Mouse (Mus musculus): ENCODE data around the gene Agmo. TPM values are rescaled to one million over a fixed set of nuclear protein-coding genes. Genes with fewer than 3 reads are reported as not detected.

The Agmo gene
- polyA plus RNA-seq (2014; fragmentation: Nextera tagmentation; extraction: Ambion mirVana), result 0.21 TPM in 1 of 2 replicates, not detected in the other

DNA sequence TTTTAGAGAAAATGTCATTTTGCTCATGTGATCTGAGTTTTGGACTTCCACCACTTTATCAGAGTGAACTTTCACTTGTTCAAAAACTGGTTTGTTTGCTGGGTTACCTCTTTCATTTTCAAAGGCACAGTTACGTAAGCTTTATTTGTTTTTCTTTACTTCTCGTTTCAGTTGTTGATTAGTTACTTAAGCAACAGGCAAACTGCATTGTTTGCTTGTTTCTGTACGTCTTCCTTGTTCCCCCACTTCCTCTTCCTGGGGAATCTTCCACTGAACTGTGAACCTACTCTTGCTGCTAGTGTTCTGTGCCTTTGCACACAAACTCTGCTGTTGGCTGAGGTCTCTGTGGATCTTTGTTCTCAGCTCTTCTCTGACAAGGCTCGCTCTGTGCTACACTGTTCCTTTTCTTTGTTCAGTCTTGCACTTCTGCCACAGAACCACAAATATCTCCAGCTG lies at the start of gene Agmo:
TSS of gene Agmo (plus strand) at position 76 of the 456 bp plus-strand sequence.
- H3K4me2 ChIP-seq, result no peak within 1 kb of the TSS
- no peak for ATAC-seq (replicated peaks; ENCODE audit: insufficient number of reproducible peaks, low FRiP score, low TSS enrichment)
- H3K4me3 ChIP-seq (ENCODE audit: low read depth, low read length), result no peak within 1 kb of the TSS
- no peaks in the 10 kb centered on the region for H3K9me3 ChIP-seq (replicated peaks; ENCODE audit: control insufficient read depth, low read length)
- H3K9ac ChIP-seq (ENCODE audit: low read depth, low read length), result no peak within 1 kb of the TSS
- H3K27ac ChIP-seq (ENCODE audit: low read depth, low read length), result no peak within 1 kb of the TSS
- no peaks in the 10 kb centered on the region for H3K27me3 ChIP-seq (ENCODE audit: control insufficient read depth, insufficient read depth, low read length)
- H3K4me1 ChIP-seq (ENCODE audit: control insufficient read depth, insufficient read depth, low read length), result no peaks in the 10 kb centered on the region
- 55% methylated on average over 4 of the region's 4 CpGs for WGBS (ENCODE audit: insufficient replicate concordance)
- no peaks in the 10 kb centered on the region for H3K36me3 ChIP-seq (ENCODE audit: control insufficient read depth, insufficient read depth, low read length)

- H3K27ac ChIP-seq (ENCODE audit: low read depth, low read length), result no peak overlapping the region
- H3K4me1 ChIP-seq (ENCODE audit: control insufficient read depth, insufficient read depth, low read length), result no peaks in the 10 kb centered on the region
- no peak overlapping the region for H3K4me2 ChIP-seq
- no peak for ATAC-seq (replicated peaks; ENCODE audit: insufficient number of reproducible peaks, low FRiP score, low TSS enrichment)
- no peak overlapping the region for H3K4me3 ChIP-seq (ENCODE audit: low read depth, low read length)
- no peaks in the 10 kb centered on the region for H3K36me3 ChIP-seq (ENCODE audit: control insufficient read depth, insufficient read depth, low read length)
- H3K9ac ChIP-seq (ENCODE audit: low read depth, low read length), result no peak overlapping the region
- no peaks in the 10 kb centered on the region for H3K9me3 ChIP-seq (replicated peaks; ENCODE audit: control insufficient read depth, low read length)
- no peaks in the 10 kb centered on the region for H3K27me3 ChIP-seq (ENCODE audit: control insufficient read depth, insufficient read depth, low read length)
- WGBS (ENCODE audit: insufficient replicate concordance), result 64% methylated on average over 1 of the region's 1 CpGs
Measured at GRCm38 (mm10) chr12:37231119-37231518, 10.3 kb upstream of the Agmo start.

DNA sequence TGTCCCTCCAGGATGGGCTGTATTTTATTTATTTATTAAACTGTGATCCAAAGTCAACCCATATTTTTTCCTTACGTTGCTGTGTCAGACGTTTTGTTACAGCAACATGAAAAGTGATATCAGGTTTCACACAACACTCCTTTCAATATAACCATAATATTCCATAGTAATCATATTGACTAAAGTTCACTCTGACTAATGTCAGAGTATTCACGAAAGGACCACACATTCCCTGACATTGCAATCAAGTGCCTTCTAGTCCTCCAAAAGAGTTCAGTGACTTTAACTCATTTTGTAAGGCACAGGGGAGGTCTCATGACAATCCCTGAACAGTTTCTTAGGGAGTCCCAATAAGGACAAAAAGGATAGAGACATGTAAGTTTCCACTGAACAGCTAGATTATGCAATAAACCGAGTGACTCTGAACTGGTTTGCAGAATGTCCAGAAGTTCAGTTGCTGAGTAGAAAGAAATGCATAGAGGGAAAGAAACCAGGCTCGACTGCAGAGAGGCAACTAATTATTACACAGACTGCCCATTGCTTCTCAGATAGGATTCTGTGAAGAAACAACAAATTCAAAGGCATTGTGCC lies 371 bp upstream of the Agmo start:
- no peak for ATAC-seq (replicated peaks; ENCODE audit: insufficient number of reproducible peaks, low FRiP score, low TSS enrichment)

DNA sequence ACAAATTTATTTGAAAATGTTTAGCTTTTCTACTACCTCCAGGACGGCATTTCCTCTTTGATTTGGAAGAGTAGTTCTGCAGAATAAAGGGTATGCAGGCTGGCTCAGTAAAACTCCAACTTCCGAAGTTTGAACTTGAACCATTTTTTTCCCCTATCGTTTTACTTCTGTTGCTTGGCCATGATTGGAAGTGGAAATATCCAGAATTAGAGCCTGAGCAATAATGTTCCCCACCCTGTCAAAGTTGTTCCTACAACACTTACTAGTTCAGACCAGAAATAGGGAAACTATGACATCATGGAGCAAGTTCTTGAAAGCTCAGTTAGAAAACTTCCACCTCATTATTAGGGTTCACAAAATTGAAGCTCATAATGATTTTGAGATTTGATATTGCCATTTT lies 1.0 kb downstream of the Agmo start:
- no peaks in the 10 kb centered on the region for H3K4me1 ChIP-seq (ENCODE audit: control insufficient read depth, insufficient read depth, low read length)
- H3K4me3 ChIP-seq (ENCODE audit: low read depth, low read length), result no peak overlapping the region
- 67% methylated on average over 3 of the region's 3 CpGs for WGBS (ENCODE audit: insufficient replicate concordance)
- no peak for ATAC-seq (replicated peaks; ENCODE audit: insufficient number of reproducible peaks, low FRiP score, low TSS enrichment)
- no peak overlapping the region for H3K4me2 ChIP-seq
- H3K36me3 ChIP-seq (ENCODE audit: control insufficient read depth, insufficient read depth, low read length), result no peaks in the 10 kb centered on the region
- no peak overlapping the region for H3K9ac ChIP-seq (ENCODE audit: low read depth, low read length)
- no peak overlapping the region for H3K27ac ChIP-seq (ENCODE audit: low read depth, low read length)
- H3K9me3 ChIP-seq (replicated peaks; ENCODE audit: control insufficient read depth, low read length), result no peaks in the 10 kb centered on the region
- no peaks in the 10 kb centered on the region for H3K27me3 ChIP-seq (ENCODE audit: control insufficient read depth, insufficient read depth, low read length)

More for the DNA sequence above, 371 bp upstream of the Agmo start:
- H3K36me3 ChIP-seq (ENCODE audit: control insufficient read depth, insufficient read depth, low read length), result no peaks in the 10 kb centered on the region
- no peaks in the 10 kb centered on the region for H3K27me3 ChIP-seq (ENCODE audit: control insufficient read depth, insufficient read depth, low read length)
- H3K4me3 ChIP-seq (ENCODE audit: low read depth, low read length), result no peak overlapping the region
- WGBS (ENCODE audit: insufficient replicate concordance), result 69% methylated on average over 5 of the region's 5 CpGs
- H3K27ac ChIP-seq (ENCODE audit: low read depth, low read length), result no peak overlapping the region
- H3K9ac ChIP-seq (ENCODE audit: low read depth, low read length), result no peak overlapping the region
- no peaks in the 10 kb centered on the region for H3K9me3 ChIP-seq (replicated peaks; ENCODE audit: control insufficient read depth, low read length)
- H3K4me1 ChIP-seq (ENCODE audit: control insufficient read depth, insufficient read depth, low read length), result no peaks in the 10 kb centered on the region
- no peak overlapping the region for H3K4me2 ChIP-seq

DNA sequence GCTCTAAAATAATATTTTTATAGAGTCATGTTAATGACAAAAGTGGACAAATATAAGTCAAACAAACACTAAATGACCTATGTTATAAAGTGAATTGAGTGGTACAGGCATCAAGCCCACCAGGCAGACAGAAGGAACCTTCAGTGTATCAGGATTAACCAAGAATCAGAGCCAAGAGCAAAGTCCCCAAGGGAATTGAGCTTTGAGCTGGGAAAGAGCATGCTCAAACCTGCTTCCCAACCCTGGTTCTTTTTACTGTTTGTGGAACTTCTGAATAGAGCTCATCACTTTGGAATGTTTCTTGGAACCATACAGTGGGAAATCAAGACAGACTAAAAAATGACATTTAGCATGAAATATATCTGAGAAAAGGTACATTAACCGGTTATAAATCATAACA lies 3.4 kb downstream of the Agmo start:
- Histone ChIP-seq H3K9me3 (replicated peaks; ENCODE audit: control insufficient read depth, low read length) (no peaks in the 10 kb centered on the region), H3K9ac (ENCODE audit: low read depth, low read length) (no peak overlapping the region), H3K27ac (ENCODE audit: low read depth, low read length) (no peak overlapping the region), H3K4me3 (ENCODE audit: low read depth, low read length) (no peak overlapping the region), H3K27me3 (ENCODE audit: control insufficient read depth, insufficient read depth, low read length) (no peaks in the 10 kb centered on the region), H3K36me3 (ENCODE audit: control insufficient read depth, insufficient read depth, low read length) (no peaks in the 10 kb centered on the region), H3K4me2 (no peak overlapping the region), H3K4me1 (ENCODE audit: control insufficient read depth, insufficient read depth, low read length) (no peaks in the 10 kb centered on the region)
- 72% methylated on average over 1 of the region's 1 CpGs for WGBS (ENCODE audit: insufficient replicate concordance)
- no peak for ATAC-seq (replicated peaks; ENCODE audit: insufficient number of reproducible peaks, low FRiP score, low TSS enrichment)

DNA sequence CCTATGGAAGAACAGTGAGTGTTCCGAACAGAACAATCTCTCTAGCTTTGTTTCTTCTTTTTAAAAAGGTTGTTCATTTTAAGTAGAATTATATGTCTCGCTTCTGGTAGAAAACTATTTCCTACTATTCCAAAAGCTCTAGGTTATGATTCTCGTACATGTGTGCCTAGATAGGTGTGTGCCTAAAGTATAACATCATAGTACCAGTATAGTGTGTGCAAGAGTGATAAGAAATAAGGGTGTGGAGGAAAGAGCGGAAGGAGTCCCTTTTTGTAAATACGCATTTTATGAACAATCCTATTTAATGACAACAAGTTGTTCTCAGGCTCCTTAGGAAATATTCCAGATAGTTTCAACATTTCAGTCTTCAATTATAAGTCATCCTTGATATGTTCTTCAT lies 10.2 kb downstream of the Agmo start:
- Histone ChIP-seq H3K36me3 (ENCODE audit: control insufficient read depth, insufficient read depth, low read length) (no peaks in the 10 kb centered on the region), H3K4me3 (ENCODE audit: low read depth, low read length) (no peak overlapping the region), H3K4me2 (no peak overlapping the region), H3K9me3 (replicated peaks; ENCODE audit: control insufficient read depth, low read length) (no peaks in the 10 kb centered on the region), H3K9ac (ENCODE audit: low read depth, low read length) (no peak overlapping the region), H3K4me1 (ENCODE audit: control insufficient read depth, insufficient read depth, low read length) (no peaks in the 10 kb centered on the region), H3K27me3 (ENCODE audit: control insufficient read depth, insufficient read depth, low read length) (no peaks in the 10 kb centered on the region), H3K27ac (ENCODE audit: low read depth, low read length) (no peak overlapping the region)
- WGBS (ENCODE audit: insufficient replicate concordance), result 86% methylated on average over 5 of the region's 5 CpGs
- ATAC-seq (replicated peaks; ENCODE audit: insufficient number of reproducible peaks, low FRiP score, low TSS enrichment), result no peak

DNA sequence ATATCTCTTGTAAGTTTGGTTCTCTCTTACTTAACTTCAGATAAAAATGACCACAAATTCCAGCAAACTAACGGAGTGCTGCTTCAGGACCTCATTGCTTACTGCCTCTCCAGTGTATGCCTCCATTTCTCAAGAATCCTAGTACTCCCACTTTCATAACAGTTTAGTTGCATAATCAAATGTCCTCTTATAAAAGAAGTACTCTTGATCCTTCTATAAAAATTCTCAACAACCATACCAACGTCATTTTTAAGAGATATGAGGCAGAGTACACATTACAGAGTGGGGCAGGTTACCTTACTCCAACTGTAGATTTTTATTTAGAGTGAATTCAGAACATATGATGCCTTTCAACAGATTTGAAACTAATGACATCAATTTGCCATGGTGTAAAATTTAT lies 15.7 kb downstream of the Agmo start:
- no peaks in the 10 kb centered on the region for H3K9me3 ChIP-seq (replicated peaks; ENCODE audit: control insufficient read depth, low read length)
- 57% methylated on average over 2 of the region's 2 CpGs for WGBS (ENCODE audit: insufficient replicate concordance)
- no peak overlapping the region for H3K27ac ChIP-seq (ENCODE audit: low read depth, low read length)
- H3K4me2 ChIP-seq, result no peak overlapping the region
- H3K9ac ChIP-seq (ENCODE audit: low read depth, low read length), result no peak overlapping the region
- no peaks in the 10 kb centered on the region for H3K4me1 ChIP-seq (ENCODE audit: control insufficient read depth, insufficient read depth, low read length)
- H3K36me3 ChIP-seq (ENCODE audit: control insufficient read depth, insufficient read depth, low read length), result no peaks in the 10 kb centered on the region
- no peaks in the 10 kb centered on the region for H3K27me3 ChIP-seq (ENCODE audit: control insufficient read depth, insufficient read depth, low read length)
- no peak overlapping the region for H3K4me3 ChIP-seq (ENCODE audit: low read depth, low read length)
- no peak for ATAC-seq (replicated peaks; ENCODE audit: insufficient number of reproducible peaks, low FRiP score, low TSS enrichment)

GRCm38 (mm10) chr12:37259771-37260528 lies 18.5 kb downstream of the Agmo start:
- Histone ChIP-seq H3K9me3 (replicated peaks; ENCODE audit: control insufficient read depth, low read length) (no peaks in the 10 kb centered on the region), H3K27ac (ENCODE audit: low read depth, low read length) (no peak overlapping the region), H3K9ac (ENCODE audit: low read depth, low read length) (no peak overlapping the region), H3K36me3 (ENCODE audit: control insufficient read depth, insufficient read depth, low read length) (no peaks in the 10 kb centered on the region), H3K27me3 (ENCODE audit: control insufficient read depth, insufficient read depth, low read length) (no peaks in the 10 kb centered on the region), H3K4me3 (ENCODE audit: low read depth, low read length) (no peak overlapping the region), H3K4me1 (ENCODE audit: control insufficient read depth, insufficient read depth, low read length) (no peaks in the 10 kb centered on the region), H3K4me2 (no peak overlapping the region)
- no peak for ATAC-seq (replicated peaks; ENCODE audit: insufficient number of reproducible peaks, low FRiP score, low TSS enrichment)

GRCm38 (mm10) chr12:37263685-37264084 lies 22.2 kb downstream of the Agmo start:
- no peaks in the 10 kb centered on the region for H3K4me1 ChIP-seq (ENCODE audit: control insufficient read depth, insufficient read depth, low read length)
- no peak overlapping the region for H3K9ac ChIP-seq (ENCODE audit: low read depth, low read length)
- 64% methylated on average over 3 of the region's 3 CpGs for WGBS (ENCODE audit: insufficient replicate concordance)
- ATAC-seq (replicated peaks; ENCODE audit: insufficient number of reproducible peaks, low FRiP score, low TSS enrichment), result no peak
- no peak overlapping the region for H3K4me2 ChIP-seq
- H3K27me3 ChIP-seq (ENCODE audit: control insufficient read depth, insufficient read depth, low read length), result no peaks in the 10 kb centered on the region
- no peak overlapping the region for H3K27ac ChIP-seq (ENCODE audit: low read depth, low read length)
- no peak overlapping the region for H3K4me3 ChIP-seq (ENCODE audit: low read depth, low read length)
- no peaks in the 10 kb centered on the region for H3K36me3 ChIP-seq (ENCODE audit: control insufficient read depth, insufficient read depth, low read length)
- H3K9me3 ChIP-seq (replicated peaks; ENCODE audit: control insufficient read depth, low read length), result no peaks in the 10 kb centered on the region
